Mouse (Mus musculus): ENCODE results near the gene Map2k7.

- TF ChIP-seq EP300 (IDR thresholded peaks at IDR 0.05; ENCODE audit: insufficient read depth, low read depth, low read length) (no peak), POLR2A (IDR thresholded peaks at IDR 0.05; ENCODE audit: insufficient read depth, low read length) (no peak), CTCF (IDR thresholded peaks at IDR 0.05; ENCODE audit: low read depth, low read length) (no peak)
These were observed 14.6 kb downstream of the Map2k7 start, which contains the start of gene Snapc2 for GRCm38 (mm10) chr8:4252934-4253841.

Measured in ES-Bruce4 (cell line).